Mouse (Mus musculus) heart, embryonic 10.5 days (tissue): ENCODE measurements around the gene Vmn1r119. TPM values are rescaled to one million over a fixed set of nuclear protein-coding genes. Genes with fewer than 3 reads are reported as not detected.
"Not testable (repeated sequence)": the region's sequence is repeated elsewhere in the genome, so short reads cannot be mapped to it uniquely, and the experiment has no call there.

Experiments
- DNase-seq: peaks from one replicate; pipeline ENCODE4 v3.0.0-alpha.2; 2017; ENCODE audit warnings: low spot score
- H3K27ac ChIP-seq: fragments of 300-500 bp; sonication (generic); 2 replicates; pipeline ENCODE4 v1.5.1; 2016; ENCODE audit warnings: mild to moderate bottlenecking
- H3K27me3 ChIP-seq: fragments of 300-500 bp; sonication (generic); 2 replicates; pipeline ENCODE4 v1.6.1; 2016; ENCODE audit warnings: mild to moderate bottlenecking; ENCODE audit not compliant: poor library complexity, insufficient read depth, severe bottlenecking
- H3K36me3 ChIP-seq: fragments of 300-500 bp; sonication (generic); 2 replicates; pipeline ENCODE4 v1.6.1; 2016; ENCODE audit warnings: mild to moderate bottlenecking, moderate library complexity
- H3K4me1 ChIP-seq: fragments of 300-500 bp; sonication (generic); 2 replicates; pipeline ENCODE4 v1.6.1; 2016; ENCODE audit warnings: mild to moderate bottlenecking
- H3K4me3 ChIP-seq: fragments of 300-500 bp; sonication (generic); 2 replicates; pipeline ENCODE4 v1.5.1; 2016; ENCODE audit warnings: mild to moderate bottlenecking, moderate library complexity
- H3K9me3 ChIP-seq: fragments of 300-500 bp; sonication (generic); 2 replicates; pipeline ENCODE4 v1.6.1; 2016; ENCODE audit warnings: mild to moderate bottlenecking, moderate library complexity
- WGBS: fragments of 180-500 bp; shearing (Covaris S2); methylation state at CpG from one replicate; pipeline ENCODE4 v1.1.7; 2016; 5-methylcytosine and 5-hydroxymethylcytosine counted together
- polyA plus RNA-seq: library from polyadenylated mRNA; unstranded; fragments of >200 nt; fragmentation: Nextera tagmentation; extraction: Ambion mirVana; gene quantifications from 2 replicates; pipeline ENCODE4 v1.2.1, GENCODE M21; 2016

Gene Vmn1r119
- polyA plus RNA-seq: not detected in 2 replicates

DNA sequence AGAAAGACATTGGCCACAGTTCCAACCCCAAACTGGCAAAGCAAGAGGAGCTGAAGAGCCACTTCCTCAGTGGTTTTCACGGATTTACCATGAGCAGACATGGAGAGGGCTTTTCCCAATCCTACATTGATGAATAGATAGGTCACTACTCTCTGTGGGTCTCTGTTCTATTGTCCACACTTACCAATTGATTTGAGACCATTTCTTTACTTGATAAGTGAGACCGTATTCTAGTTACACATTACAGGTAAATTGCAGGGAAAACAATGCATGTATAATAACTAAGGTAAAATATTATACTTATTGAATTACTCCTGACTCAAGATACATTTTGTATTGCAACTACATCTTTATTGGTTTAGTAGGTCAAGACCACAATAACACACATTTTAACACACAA lies at the start of gene Vmn1r119:
TSS of gene Vmn1r119 (minus strand) at position 101 of the 400 bp plus-strand sequence.
- not testable (repeated sequence) for H3K4me3 ChIP-seq, H3K9me3 ChIP-seq, H3K4me1 ChIP-seq, H3K27ac ChIP-seq, DNase-seq, H3K36me3 ChIP-seq, H3K27me3 ChIP-seq
- WGBS: no CpG with 5 or more reads among the region's 2 CpGs

DNA sequence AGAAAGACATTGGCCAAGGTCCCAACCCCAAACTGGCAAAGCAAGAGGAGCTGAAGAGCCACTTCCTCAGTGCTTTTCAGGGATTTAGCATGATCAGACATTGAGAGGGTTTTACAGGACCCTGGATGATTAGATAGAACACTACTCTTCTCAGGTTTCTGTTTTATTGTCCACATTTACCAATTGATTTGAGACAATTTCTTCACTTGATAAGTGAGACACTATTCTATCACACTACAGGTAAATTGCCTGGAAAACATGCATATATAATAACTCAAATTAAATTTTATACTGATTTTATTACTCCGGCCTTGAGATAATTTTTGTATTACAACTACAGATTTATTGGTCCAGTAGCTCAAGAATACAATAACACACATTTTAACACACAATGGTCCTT lies 41.4 kb upstream of the Vmn1r119 start, which contains the start of gene Vmn1r120:
TSS of gene Vmn1r120 (minus strand) at position 101 of the 400 bp plus-strand sequence.
- not testable (repeated sequence) for H3K4me3 ChIP-seq, H3K4me1 ChIP-seq, H3K9me3 ChIP-seq, DNase-seq, H3K36me3 ChIP-seq, H3K27me3 ChIP-seq, H3K27ac ChIP-seq
- WGBS: 83% methylated on average over 1 of the region's 1 CpGs

Other genes with a start within 250 kb of the Vmn1r119 start
- gene Vmn1r112, start 241.3 kb downstream of the Vmn1r119 start, polyA plus RNA-seq: not detected in 2 replicates
- not detected in 2 replicates for gene Vmn1r113, start 225.2 kb downstream of the Vmn1r119 start, polyA plus RNA-seq
- gene Vmn1r114, start 200.3 kb downstream of the Vmn1r119 start, polyA plus RNA-seq: not detected in 2 replicates
- gene Vmn1r115, start 167.5 kb downstream of the Vmn1r119 start, polyA plus RNA-seq: not detected in 2 replicates
- not detected in 2 replicates for gene Vmn1r116, start 140.2 kb downstream of the Vmn1r119 start, polyA plus RNA-seq
- gene Vmn1r117, start 128.3 kb downstream of the Vmn1r119 start, polyA plus RNA-seq: not detected in 2 replicates
- not detected in 2 replicates for gene Vmn1r118, start 100.1 kb downstream of the Vmn1r119 start, polyA plus RNA-seq
- not detected in 2 replicates for gene Vmn1r120, start 41.3 kb upstream of the Vmn1r119 start, polyA plus RNA-seq
- gene Vmn1r121, start 86.1 kb upstream of the Vmn1r119 start, polyA plus RNA-seq: not detected in 2 replicates
- not detected in 2 replicates for gene Vmn1r122, start 121.7 kb upstream of the Vmn1r119 start, polyA plus RNA-seq
- not detected in 2 replicates for gene Vmn1r123, start 149.7 kb upstream of the Vmn1r119 start, polyA plus RNA-seq
- not detected in 2 replicates for gene Gm5157, start 178.0 kb upstream of the Vmn1r119 start, polyA plus RNA-seq
- not detected in 2 replicates for gene Vmn1r124, start 248.2 kb upstream of the Vmn1r119 start, polyA plus RNA-seq